Mouse (Mus musculus) midbrain, embryonic 11.5 days (tissue): ENCODE results near the gene Ndufa5. TPM values are rescaled to one million over a fixed set of nuclear protein-coding genes. Genes with fewer than 3 reads are reported as not detected.

ENCODE experiments used
- ATAC-seq: fragments of 200-750 bp; cut with Nextera tagmentation; 2 replicates; pipeline ENCODE4 v1.8.0; 2017; ENCODE audit warnings: moderate TSS enrichment, moderate library complexity; ENCODE audit not compliant: low FRiP score
- DNase-seq: peaks from one replicate; pipeline ENCODE4 v3.0.0; 2015; ENCODE audit warnings: low spot score; ENCODE audit errors: missing footprints
- H3K27ac ChIP-seq: fragments of 300-500 bp; sonication (generic); 2 replicates; pipeline ENCODE4 v1.5.1; 2014; ENCODE audit warnings: low read depth, low read length
- H3K27me3 ChIP-seq: fragments of 300-500 bp; sonication (generic); 2 replicates; pipeline ENCODE4 v1.6.1; 2014; ENCODE audit warnings: mild to moderate bottlenecking, low read length, moderate library complexity, mixed read lengths; ENCODE audit not compliant: control insufficient read depth, insufficient read depth
- H3K36me3 ChIP-seq: fragments of 300-500 bp; sonication (generic); 2 replicates; pipeline ENCODE4 v1.6.1; 2014; ENCODE audit warnings: mild to moderate bottlenecking, low read length, moderate library complexity, mixed read lengths; ENCODE audit not compliant: control insufficient read depth, insufficient read depth
- H3K4me1 ChIP-seq: fragments of 300-500 bp; sonication (generic); 2 replicates; pipeline ENCODE4 v1.6.1; 2014; ENCODE audit warnings: low read length; ENCODE audit not compliant: control insufficient read depth, insufficient read depth
- H3K4me2 ChIP-seq: fragments of 300-500 bp; sonication (generic); 2 replicates; pipeline ENCODE4 v1.6.1; 2014; ENCODE audit warnings: mild to moderate bottlenecking, moderate library complexity
- H3K4me3 ChIP-seq: fragments of 300-500 bp; sonication (generic); 2 replicates; pipeline ENCODE4 v1.5.1; 2014; ENCODE audit warnings: low read depth, low read length
- H3K9ac ChIP-seq: fragments of 300-500 bp; sonication (generic); 2 replicates; pipeline ENCODE4 v1.6.1; 2014; ENCODE audit warnings: low read length
- H3K9me3 ChIP-seq: fragments of 300-500 bp; sonication (generic); 2 replicates; pipeline ENCODE4 v1.6.1; 2016; ENCODE audit warnings: low read length; ENCODE audit not compliant: control insufficient read depth
- WGBS: fragments of 180-500 bp; shearing (Covaris S2); extraction: QIAGEN DNeasy Blood & Tissue Kit; methylation state at CpG from one replicate; pipeline ENCODE4 v1.1.7; 2014; 5-methylcytosine and 5-hydroxymethylcytosine counted together
- polyA plus RNA-seq: library from polyadenylated mRNA; unstranded; fragments of >200 nt; fragmentation: Nextera tagmentation; extraction: Ambion mirVana; gene quantifications from 2 replicates; pipeline ENCODE4 v1.2.1, GENCODE M21; 2014

Gene Ndufa5
- polyA plus RNA-seq = 258 TPM in 2 replicates

DNA sequence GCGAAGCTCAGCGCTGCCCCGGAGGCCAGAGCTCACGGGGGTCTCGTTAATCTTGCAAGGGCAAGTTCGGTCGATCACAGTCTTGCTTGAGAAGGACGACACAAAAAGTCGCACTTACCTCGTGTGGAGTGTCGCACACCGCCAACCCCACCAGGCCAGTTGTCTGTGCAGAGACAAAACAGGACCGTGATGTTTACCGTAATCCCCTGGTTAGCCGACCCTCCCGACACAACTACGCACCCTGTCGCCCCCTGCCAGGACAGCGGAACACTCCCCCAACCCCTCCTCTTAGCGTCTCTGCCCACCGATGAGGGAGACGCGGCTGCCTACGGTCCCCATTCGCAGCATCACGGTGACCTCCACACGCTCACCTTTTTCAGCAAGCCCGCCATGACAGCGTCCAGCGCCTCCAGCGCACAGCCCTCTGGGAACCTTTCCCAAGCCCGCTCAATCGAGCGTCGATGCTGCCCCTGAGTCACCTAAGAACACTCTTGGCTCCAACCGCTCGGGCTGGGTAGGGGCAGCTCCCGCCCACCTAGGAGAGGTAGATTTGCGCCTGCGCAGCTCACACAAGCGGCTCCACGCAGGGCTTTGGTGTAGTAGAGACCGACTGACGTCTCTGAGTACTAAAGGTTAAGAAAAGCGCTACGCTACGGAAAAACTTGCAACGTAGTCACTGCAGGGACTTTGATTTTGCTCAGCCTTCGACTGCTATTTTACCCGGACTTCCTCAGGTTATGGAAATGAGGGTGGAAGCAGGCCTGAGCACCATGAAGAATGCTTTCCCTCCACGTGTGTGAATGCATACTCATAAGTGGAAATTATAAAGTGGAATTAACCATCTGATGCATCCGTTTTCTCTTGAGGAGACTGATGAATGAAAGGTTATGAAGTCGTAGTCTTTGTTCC lies at the start of gene Ndufa5:
Gene Ndufa5 (minus strand): TSS at position 859 of the 909 bp plus-strand sequence.
- WGBS = under 1% methylated on average over 53 of the region's 53 CpGs
- peak; percentile 99 for ATAC-seq
- Histone ChIP-seq H3K4me3 (peak within 1 kb of the TSS; percentile 83), H3K27ac (no peak within 1 kb of the TSS), H3K9ac (peak within 1 kb of the TSS; percentile 77), H3K36me3 (no peaks in the 10 kb centered on the region), H3K4me1 (peaks cover 7% of the 10 kb centered on the region), H3K4me2 (peak within 1 kb of the TSS; percentile 69), H3K27me3 (no peaks in the 10 kb centered on the region), H3K9me3 (no peaks in the 10 kb centered on the region)
- DNase-seq = peak; percentile 99

DNA sequence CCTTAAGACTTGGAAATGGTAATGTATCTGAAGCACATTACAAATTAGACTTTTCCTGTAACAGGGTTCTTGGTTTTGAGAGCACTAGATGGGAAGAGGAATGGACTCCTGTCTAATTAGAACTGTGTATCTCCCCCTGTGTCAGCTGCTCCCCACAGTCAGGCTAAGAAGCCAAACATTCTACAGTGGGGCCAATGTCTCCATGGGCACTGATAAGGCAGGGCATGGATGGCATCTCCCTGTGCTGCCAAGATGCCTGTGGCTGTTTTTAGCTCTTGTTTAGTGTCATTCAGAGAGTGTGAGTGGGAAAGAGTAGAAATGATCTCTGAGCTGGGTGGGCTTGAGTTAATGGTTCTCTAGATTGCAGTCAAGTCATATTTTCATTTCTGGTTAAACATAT lies 45.5 kb upstream of the Ndufa5 start:
- DNase-seq (no peak), ATAC-seq (no peak)
- H3K9me3 ChIP-seq = no peaks in the 10 kb centered on the region
- H3K4me2 ChIP-seq = no peak overlapping the region
- H3K36me3 ChIP-seq = no peaks in the 10 kb centered on the region
- H3K9ac ChIP-seq = no peak overlapping the region
- H3K4me3 ChIP-seq = no peak overlapping the region
- H3K27me3 ChIP-seq = no peaks in the 10 kb centered on the region
- no peaks in the 10 kb centered on the region for H3K4me1 ChIP-seq
- H3K27ac ChIP-seq = no peak overlapping the region

DNA sequence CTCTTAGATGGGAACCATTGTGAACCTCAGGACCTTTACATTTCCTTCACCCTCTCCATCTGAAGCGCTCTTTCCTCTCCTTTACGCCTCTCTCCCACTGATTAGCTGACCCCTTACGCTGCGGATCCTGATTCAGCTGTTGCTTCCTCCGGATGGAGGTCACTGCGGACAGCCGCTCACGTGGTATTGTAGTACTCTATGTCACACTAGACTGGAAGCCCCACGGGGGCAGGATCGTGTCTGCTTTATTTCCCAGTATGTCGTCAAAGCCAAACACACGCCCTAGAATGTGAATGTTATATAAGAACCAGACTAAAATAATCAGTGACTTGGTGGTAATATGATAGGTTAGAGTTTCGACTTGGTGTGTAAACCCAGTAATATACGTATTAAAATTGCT lies 44.6 kb upstream of the Ndufa5 start:
- ATAC-seq = no peak
- no peaks in the 10 kb centered on the region for H3K27me3 ChIP-seq
- H3K27ac ChIP-seq = no peak overlapping the region
- WGBS = 92% methylated on average over 14 of the region's 14 CpGs
- H3K4me3 ChIP-seq = no peak overlapping the region
- H3K9ac ChIP-seq = no peak overlapping the region
- H3K4me1 ChIP-seq = no peaks in the 10 kb centered on the region
- DNase-seq = no peak
- H3K4me2 ChIP-seq = no peak overlapping the region
- no peaks in the 10 kb centered on the region for H3K9me3 ChIP-seq
- no peaks in the 10 kb centered on the region for H3K36me3 ChIP-seq

DNA sequence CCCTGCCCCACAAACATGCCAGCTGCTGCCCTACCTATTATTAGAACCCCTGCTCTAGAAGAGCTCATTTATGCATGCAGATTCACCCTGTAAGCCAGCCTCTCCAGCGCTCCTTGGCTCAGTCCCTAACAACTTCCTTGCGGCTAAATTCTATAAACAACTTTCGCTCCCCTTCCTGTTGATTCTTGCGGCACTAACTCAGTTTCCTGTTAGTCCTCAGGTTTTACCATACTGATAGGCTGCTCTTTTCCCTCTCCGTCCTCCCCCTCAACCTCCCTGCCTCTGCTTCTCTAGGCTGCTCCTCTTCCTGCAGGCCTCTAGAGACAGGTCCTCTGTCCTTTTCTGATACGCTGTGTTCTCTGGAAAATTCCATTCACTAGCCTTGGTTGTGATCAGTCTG lies 43.3 kb upstream of the Ndufa5 start:
- no peak overlapping the region for H3K27ac ChIP-seq
- ATAC-seq = no peak
- H3K9ac ChIP-seq = no peak overlapping the region
- no peak for DNase-seq
- no peak overlapping the region for H3K4me3 ChIP-seq
- 80% methylated on average over 6 of the region's 6 CpGs for WGBS
- H3K4me1 ChIP-seq = no peaks in the 10 kb centered on the region
- H3K9me3 ChIP-seq = no peaks in the 10 kb centered on the region
- no peak overlapping the region for H3K4me2 ChIP-seq
- H3K27me3 ChIP-seq = no peaks in the 10 kb centered on the region
- H3K36me3 ChIP-seq = no peaks in the 10 kb centered on the region

DNA sequence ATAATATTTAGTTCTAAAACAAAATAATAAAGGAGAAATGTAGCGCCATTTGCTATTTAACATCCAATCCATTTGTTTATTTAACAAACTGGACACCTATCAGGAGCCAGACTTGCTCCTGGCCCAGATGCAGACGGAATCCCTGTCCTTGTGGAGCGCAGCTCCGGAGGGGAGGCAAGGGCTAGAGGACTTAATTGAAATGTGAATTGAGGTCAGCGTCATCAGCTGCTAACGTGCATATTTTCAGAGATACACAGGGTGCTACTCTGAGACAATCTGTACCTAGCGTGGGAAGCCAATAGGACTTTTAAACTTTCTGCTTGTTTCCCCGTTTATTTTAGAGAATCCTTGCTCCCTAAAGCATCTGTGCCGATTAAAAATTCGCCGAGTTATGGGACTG lies 42.5 kb upstream of the Ndufa5 start:
- Histone ChIP-seq H3K4me1 (no peaks in the 10 kb centered on the region), H3K9ac (no peak overlapping the region), H3K4me2 (no peak overlapping the region), H3K27ac (no peak overlapping the region), H3K4me3 (no peak overlapping the region), H3K36me3 (no peaks in the 10 kb centered on the region), H3K27me3 (no peaks in the 10 kb centered on the region), H3K9me3 (no peaks in the 10 kb centered on the region)
- ATAC-seq (no peak), DNase-seq (no peak)
- 77% methylated on average over 11 of the region's 11 CpGs for WGBS

DNA sequence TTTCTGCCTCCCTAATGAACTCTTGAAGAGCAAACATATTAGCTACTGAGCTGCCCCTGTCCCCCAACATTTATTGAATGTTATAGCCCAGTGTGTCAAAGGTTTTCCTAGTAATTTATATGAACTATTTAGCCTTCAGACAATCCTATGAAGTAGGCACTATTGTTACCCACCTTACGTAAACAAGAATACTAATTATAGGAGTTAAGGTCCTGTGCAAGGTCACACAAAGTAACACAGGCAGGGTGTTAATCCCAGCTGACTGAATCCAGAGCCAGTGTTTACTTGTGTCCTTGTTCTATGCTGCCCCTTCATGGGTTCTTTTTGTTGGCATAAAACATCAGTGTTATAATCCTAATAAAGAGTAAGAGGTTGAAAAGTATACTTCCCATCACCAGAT lies 41.9 kb upstream of the Ndufa5 start:
- no peaks in the 10 kb centered on the region for H3K27me3 ChIP-seq
- H3K4me3 ChIP-seq = no peak overlapping the region
- H3K9me3 ChIP-seq = no peaks in the 10 kb centered on the region
- no peaks in the 10 kb centered on the region for H3K36me3 ChIP-seq
- no peak overlapping the region for H3K9ac ChIP-seq
- ATAC-seq (no peak), DNase-seq (no peak)
- H3K27ac ChIP-seq = no peak overlapping the region
- H3K4me2 ChIP-seq = no peak overlapping the region
- H3K4me1 ChIP-seq = no peaks in the 10 kb centered on the region
- 93% methylated on average over 1 of the region's 1 CpGs for WGBS

DNA sequence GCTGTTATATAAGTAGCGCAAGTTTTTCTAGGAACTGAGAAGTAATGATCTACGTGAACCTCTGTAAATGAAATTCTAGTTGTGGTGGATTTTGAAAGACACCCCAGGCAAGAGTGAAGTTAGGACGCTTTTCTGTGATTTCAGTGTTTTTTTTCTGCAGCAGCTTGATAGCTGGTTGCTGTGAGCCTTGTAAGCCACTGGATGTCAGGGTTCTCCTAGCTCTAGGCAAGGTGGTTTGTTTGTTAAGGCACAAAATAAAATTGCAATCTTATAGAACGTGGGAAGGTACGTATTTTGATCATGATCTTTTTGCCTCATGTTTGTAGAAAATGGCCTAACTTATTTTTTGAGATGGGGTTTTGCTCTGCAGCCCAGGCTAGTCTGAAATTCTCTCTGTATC lies 41.1 kb upstream of the Ndufa5 start:
- H3K9me3 ChIP-seq = no peaks in the 10 kb centered on the region
- H3K4me2 ChIP-seq = no peak overlapping the region
- WGBS = 89% methylated on average over 5 of the region's 5 CpGs
- no peak overlapping the region for H3K4me3 ChIP-seq
- no peak overlapping the region for H3K9ac ChIP-seq
- H3K4me1 ChIP-seq = no peaks in the 10 kb centered on the region
- no peaks in the 10 kb centered on the region for H3K27me3 ChIP-seq
- ATAC-seq = no peak
- no peaks in the 10 kb centered on the region for H3K36me3 ChIP-seq
- no peak for DNase-seq
- no peak overlapping the region for H3K27ac ChIP-seq

DNA sequence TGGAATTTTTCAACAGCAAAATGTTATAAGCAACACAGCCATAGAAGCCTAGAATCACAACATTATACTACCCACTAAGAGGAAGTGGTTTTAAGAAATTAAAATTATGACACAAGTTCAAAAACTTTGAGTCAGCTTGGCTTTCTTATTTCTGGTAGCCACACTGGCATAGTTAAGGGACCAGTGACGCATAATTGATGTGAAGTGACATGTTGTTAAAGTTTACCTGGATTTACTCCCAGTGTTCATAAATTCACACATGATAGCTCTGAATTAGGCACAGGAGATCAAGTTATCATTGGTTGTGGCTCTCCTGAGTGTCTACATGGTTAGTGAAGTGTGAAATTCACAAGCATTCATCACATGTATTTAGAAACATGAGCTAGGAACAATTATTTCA lies 37.1 kb upstream of the Ndufa5 start:
- Histone ChIP-seq H3K9me3 (no peaks in the 10 kb centered on the region), H3K4me1 (no peaks in the 10 kb centered on the region), H3K27ac (no peak overlapping the region), H3K4me3 (no peak overlapping the region), H3K27me3 (no peaks in the 10 kb centered on the region), H3K36me3 (no peaks in the 10 kb centered on the region), H3K4me2 (no peak overlapping the region), H3K9ac (no peak overlapping the region)
- DNase-seq = no peak
- 97% methylated on average over 1 of the region's 1 CpGs for WGBS
- ATAC-seq = no peak

DNA sequence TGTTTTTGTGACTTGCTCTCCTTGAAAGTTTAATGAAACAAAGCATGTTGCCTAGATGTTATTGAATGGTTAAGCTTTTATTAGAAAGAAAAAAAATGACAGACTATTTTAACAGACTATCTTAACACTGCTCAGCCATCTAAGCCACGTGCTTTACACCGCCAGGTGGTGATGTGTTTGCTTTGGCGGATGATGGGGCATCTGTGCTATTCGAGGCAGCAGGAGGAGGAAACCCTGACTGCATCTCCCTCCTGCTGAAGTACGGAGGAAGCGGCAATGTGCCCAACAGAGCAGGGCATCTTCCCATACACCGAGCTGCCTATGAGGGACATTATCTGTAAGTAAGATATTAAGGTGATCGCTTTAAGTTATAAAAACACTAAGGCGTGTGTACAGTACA lies 36.3 kb upstream of the Ndufa5 start:
- Histone ChIP-seq H3K36me3 (no peaks in the 10 kb centered on the region), H3K9ac (no peak overlapping the region), H3K9me3 (no peaks in the 10 kb centered on the region), H3K4me2 (no peak overlapping the region), H3K4me1 (no peaks in the 10 kb centered on the region), H3K27me3 (no peaks in the 10 kb centered on the region), H3K27ac (no peak overlapping the region), H3K4me3 (no peak overlapping the region)
- no peak for DNase-seq
- ATAC-seq = no peak
- WGBS = 76% methylated on average over 9 of the region's 9 CpGs
